Mouse (Mus musculus) bone marrow macrophage, adult 2 months (primary cell): ENCODE results near the gene Ceacam1. TPM values are rescaled to one million over a fixed set of nuclear protein-coding genes. Genes with fewer than 3 reads are reported as not detected.
"Not testable (repeated sequence)": the region's sequence is repeated elsewhere in the genome, so short reads cannot be mapped to it uniquely, and the experiment has no call there.

Source experiments
- H3K27ac ChIP-seq: 2 replicates; pipeline ENCODE4 v1.5.1; 2012; ENCODE audit warnings: low read depth, low read length; ENCODE audit not compliant: insufficient read depth
- H3K4me1 ChIP-seq: 2 replicates; pipeline ENCODE4 v1.6.1; 2012; ENCODE audit warnings: low read length; ENCODE audit not compliant: control insufficient read depth, insufficient read depth
- H3K4me3 ChIP-seq: 2 replicates; pipeline ENCODE4 v1.5.1; 2012; ENCODE audit warnings: mild to moderate bottlenecking, low read length, moderate library complexity; ENCODE audit not compliant: insufficient read depth
- CTCF ChIP-seq: IDR thresholded peaks from 2 replicates; pipeline ENCODE4 v1.5.1; 2012; ENCODE audit warnings: low read depth, mild to moderate bottlenecking, low read length, moderate library complexity
- POLR2A ChIP-seq: IDR thresholded peaks from 2 replicates; pipeline ENCODE4 v1.6.1; 2012; ENCODE audit warnings: mild to moderate bottlenecking, low read depth, low read length, borderline replicate concordance
- polyA plus RNA-seq: library from polyadenylated mRNA; stranded (reverse); fragments of >200 nt; gene quantifications from 2 replicates; pipeline ENCODE4 v1.2.4, GENCODE M21; 2012; ENCODE audit not compliant: missing spikeins, insufficient read depth, insufficient read length

The Ceacam1 gene
- polyA plus RNA-seq = 20.1 and 21.5 TPM in 2 replicates

GRCm38 (mm10) chr7:25477091-25477751 is at the start of gene Ceacam1:
Gene Ceacam1 (minus strand): TSS chr7:25477603.
- Histone ChIP-seq H3K4me3 (peak within 1 kb of the TSS; percentile 43), H3K27ac (peak within 1 kb of the TSS; percentile 17; the same call in 1 of the 2 replicates)
- not testable (repeated sequence) for H3K4me1 ChIP-seq

- H3K27ac ChIP-seq, H3K4me3 ChIP-seq, H3K4me1 ChIP-seq: not testable (repeated sequence)
Measured at GRCm38 (mm10) chr7:25516070-25516777, 38.8 kb upstream of the Ceacam1 start.

- not testable (repeated sequence) for H3K27ac ChIP-seq, H3K4me3 ChIP-seq
Measured at GRCm38 (mm10) chr7:25515667-25516066, 38.3 kb upstream of the Ceacam1 start.

GRCm38 (mm10) chr7:25509925-25510324 is 32.5 kb upstream of the Ceacam1 start:
- Histone ChIP-seq H3K4me3 (no peak overlapping the region), H3K27ac (no peak overlapping the region), H3K4me1 (no peaks in the 10 kb centered on the region)
- TF ChIP-seq CTCF (no peak), POLR2A (no peak)

More at GRCm38 (mm10) chr7:25515667-25516066, 38.3 kb upstream of the Ceacam1 start:
- H3K4me1 ChIP-seq = not testable (repeated sequence)

- no peaks in the 10 kb centered on the region for H3K4me1 ChIP-seq
- H3K4me3 ChIP-seq = no peak overlapping the region
- TF ChIP-seq POLR2A (no peak), CTCF (no peak)
- no peak overlapping the region for H3K27ac ChIP-seq
Measured at GRCm38 (mm10) chr7:25494649-25495048, 17.2 kb upstream of the Ceacam1 start.

GRCm38 (mm10) chr7:25490698-25491097 is 13.3 kb upstream of the Ceacam1 start:
- not testable (repeated sequence) for H3K27ac ChIP-seq, H3K4me1 ChIP-seq

GRCm38 (mm10) chr7:25489382-25489781 is 12.0 kb upstream of the Ceacam1 start:
- not testable (repeated sequence) for H3K27ac ChIP-seq, H3K4me3 ChIP-seq, H3K4me1 ChIP-seq

More at GRCm38 (mm10) chr7:25490698-25491097, 13.3 kb upstream of the Ceacam1 start:
- H3K4me3 ChIP-seq = not testable (repeated sequence)

- Histone ChIP-seq H3K27ac (no peak overlapping the region), H3K4me1 (no peaks in the 10 kb centered on the region)
- no peak for TF ChIP-seq POLR2A
- no peak for TF ChIP-seq CTCF
Measured at GRCm38 (mm10) chr7:25486186-25486585, 8.8 kb upstream of the Ceacam1 start.

GRCm38 (mm10) chr7:25485061-25485460 is 7.7 kb upstream of the Ceacam1 start:
- H3K4me3 ChIP-seq = no peak overlapping the region
- H3K27ac ChIP-seq = no peak overlapping the region
- no peaks in the 10 kb centered on the region for H3K4me1 ChIP-seq
- TF ChIP-seq CTCF (no peak), POLR2A (no peak)

More at GRCm38 (mm10) chr7:25486186-25486585, 8.8 kb upstream of the Ceacam1 start:
- H3K4me3 ChIP-seq = no peak overlapping the region

- TF ChIP-seq CTCF = no peak
- no peak for TF ChIP-seq POLR2A
- H3K4me1 ChIP-seq = no peaks in the 10 kb centered on the region
- no peak overlapping the region for H3K4me3 ChIP-seq
- H3K27ac ChIP-seq = no peak overlapping the region
Measured at GRCm38 (mm10) chr7:25483133-25483735, 5.8 kb upstream of the Ceacam1 start.

- H3K4me1 ChIP-seq, H3K27ac ChIP-seq, H3K4me3 ChIP-seq: not testable (repeated sequence)
Measured at GRCm38 (mm10) chr7:25480791-25481190, 3.4 kb upstream of the Ceacam1 start.
